Mouse (Mus musculus) bone marrow macrophage, adult 2 months (primary cell): Measurements from ENCODE around the gene 1500015O10Rik.

Experiments used
- CTCF ChIP-seq: IDR thresholded peaks from 2 replicates; pipeline ENCODE4 v1.5.1; 2012; ENCODE audit warnings: low read depth, mild to moderate bottlenecking, low read length, moderate library complexity
- POLR2A ChIP-seq: IDR thresholded peaks from 2 replicates; pipeline ENCODE4 v1.6.1; 2012; ENCODE audit warnings: mild to moderate bottlenecking, low read depth, low read length, borderline replicate concordance

DNA sequence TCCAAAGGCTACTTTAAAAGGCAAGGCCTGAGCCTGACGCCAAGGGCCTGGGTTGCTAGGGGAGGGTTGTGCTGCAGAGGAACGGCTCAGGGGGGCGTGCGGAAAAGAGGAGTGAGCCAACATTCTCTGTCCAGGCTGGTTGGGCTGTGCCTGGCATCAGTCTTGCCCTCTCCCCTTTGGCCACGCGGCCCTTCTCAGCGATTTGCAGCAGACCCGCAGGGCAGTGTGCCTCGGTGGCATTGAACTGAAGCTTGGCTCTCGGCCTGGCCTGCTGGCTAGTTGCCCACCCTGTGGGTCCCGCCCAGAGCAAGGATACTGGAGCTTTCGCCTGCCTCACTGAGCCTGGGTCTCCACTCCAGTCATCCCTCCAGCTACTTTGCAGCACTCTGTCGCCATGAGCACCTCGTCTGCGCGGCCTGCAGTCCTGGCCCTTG lies at the start of gene 1500015O10Rik:
- no peak for TF ChIP-seq CTCF
- no peak for TF ChIP-seq POLR2A
